Mouse (Mus musculus): ENCODE measurements at regions not wholly inside any gene's neighbourhood (a gene's known extent, or its start where the extent isn't known, plus 50 kb on each side); places are given as distances from the start of the nearest gene placed in this dataset.
A peak's percentile ranks its signal among the peaks of the same experiment; 100 is the strongest.

DNA sequence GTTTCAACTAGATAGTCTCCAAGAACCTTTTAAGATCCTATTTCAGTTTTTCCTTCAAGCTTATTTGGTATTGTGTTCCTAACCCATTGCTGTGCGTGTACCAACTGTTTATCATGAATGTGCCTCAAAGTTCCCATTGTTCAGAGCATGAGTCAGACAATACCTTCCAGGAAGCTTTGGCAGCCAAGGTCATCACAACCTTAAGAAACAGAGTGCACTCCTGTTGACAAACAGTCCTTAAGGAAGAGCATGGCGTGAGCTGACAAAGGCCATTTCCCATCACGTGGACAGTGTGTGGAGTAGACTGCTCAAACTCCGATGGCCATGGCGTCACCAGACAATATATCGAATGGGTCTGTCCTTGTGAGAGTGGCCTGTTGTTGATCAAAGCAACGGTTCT, 96.9 kb upstream of the Zfp703 start:
- no peak for DNase-seq (ENCODE audit: low spot score in 2 of 2)

- DNase-seq (ENCODE audit: low spot score in 2 of 2): no peak
These were observed 95.6 kb upstream of the Zfp703 start for GRCm38 (mm10) chr8:26881268-26882120.

DNA sequence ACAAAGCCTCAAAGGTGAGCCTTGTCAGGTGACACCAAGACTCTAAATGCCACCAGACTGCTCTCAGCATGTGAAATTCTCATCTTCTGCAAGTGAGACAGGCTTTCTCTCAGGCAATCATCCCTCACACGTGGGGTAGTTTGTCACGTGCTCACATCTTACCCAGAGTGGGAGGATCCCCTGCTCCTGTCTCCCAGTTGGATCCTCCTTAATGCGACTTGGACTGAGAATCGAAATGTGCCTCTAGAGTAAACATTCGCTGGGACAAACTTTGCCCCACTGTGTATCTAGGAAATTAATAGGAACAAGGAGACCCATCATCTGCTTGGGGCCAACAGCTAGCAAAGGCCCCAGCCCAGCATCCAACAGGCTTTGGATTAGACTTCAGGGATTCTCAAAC, 94.5 kb upstream of the Zfp703 start:
- DNase-seq (ENCODE audit: low spot score in 2 of 2): no peak

DNA sequence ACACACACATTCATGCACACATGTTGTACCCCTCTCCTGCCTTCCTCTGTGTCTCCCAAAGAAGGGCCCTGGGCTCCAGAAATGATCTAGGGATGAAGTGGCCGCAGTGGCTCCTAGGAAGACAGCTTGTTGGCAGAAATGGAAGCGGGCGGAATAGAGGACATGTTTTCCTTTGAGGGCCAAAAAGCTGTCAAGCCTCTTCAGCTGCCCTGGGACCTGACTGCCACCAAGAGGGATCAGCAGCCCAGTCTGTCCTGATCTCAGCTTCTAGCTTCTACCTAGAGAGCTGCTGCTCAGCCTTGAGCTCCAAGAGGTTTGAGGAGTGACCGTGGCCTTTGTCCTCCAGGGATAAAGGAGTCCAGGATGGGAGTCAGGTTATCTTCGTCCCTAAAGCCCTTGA, 93.8 kb upstream of the Zfp703 start:
- no peak for DNase-seq (ENCODE audit: low spot score in 2 of 2)

- no peak for DNase-seq (ENCODE audit: low spot score in 2 of 2)
These were observed 93.4 kb upstream of the Zfp703 start for GRCm38 (mm10) chr8:26883770-26884169.

DNA sequence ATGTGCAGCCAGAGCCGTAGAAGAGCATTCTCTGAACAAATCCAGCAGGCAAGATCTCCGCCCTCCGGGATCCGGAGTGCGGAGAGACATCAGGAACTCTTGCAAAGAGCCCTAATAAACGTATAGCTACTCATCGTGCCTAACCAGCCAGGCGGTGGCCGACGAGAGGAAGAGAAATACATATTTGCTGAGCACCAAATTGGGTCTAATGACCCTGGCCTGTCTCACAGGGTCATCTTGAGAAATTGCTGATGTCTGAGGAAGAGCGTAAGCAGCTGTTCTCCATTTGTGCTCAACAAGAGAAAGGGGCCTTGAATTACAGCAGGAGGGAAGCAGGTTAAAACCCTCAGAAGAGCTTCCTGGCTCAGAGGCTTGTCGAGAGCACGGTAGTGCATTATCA, 92.8 kb upstream of the Zfp703 start:
- DNase-seq (ENCODE audit: low spot score in 2 of 2): no peak

GRCm38 (mm10) chr8:26885365-26885764, 91.8 kb upstream of the Zfp703 start:
- DNase-seq (ENCODE audit: low spot score in 2 of 2): no peak

DNA sequence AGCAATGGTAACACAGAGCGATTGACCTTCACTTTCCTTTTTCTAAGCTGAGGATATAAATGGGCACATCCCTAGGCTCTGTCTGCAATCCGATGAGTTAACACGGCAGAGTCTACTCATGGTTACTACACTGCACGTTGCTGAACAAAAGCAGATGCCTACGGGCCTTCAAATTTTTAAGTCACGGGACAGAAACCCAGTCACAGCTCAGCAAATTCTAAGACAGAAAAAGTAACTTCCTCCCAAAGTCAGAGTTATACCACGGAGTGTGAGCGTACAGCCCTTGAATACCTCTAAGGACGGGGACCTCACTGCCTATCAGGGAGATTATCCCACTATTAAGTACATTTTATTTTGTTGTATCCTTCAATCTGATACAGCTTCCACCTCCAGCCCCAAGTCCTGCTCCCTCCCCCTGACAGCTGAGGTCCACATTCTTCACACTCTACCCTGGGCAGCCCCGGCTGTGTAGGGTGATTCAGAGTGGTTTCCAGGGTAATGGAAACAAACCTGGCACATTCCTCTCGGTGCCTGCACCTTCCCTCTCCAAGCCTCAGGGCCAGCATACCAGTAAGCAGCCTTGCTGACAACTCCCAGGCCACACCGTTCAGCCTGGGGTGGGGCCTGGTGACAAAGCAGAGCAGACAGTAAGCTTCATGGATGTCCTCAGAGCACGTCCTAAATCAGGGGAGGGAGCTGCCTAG, 90.2 kb upstream of the Zfp703 start:
- DNase-seq (ENCODE audit: low spot score in 2 of 2): no peak

GRCm38 (mm10) chr8:26887551-26887950, 89.6 kb upstream of the Zfp703 start:
- DNase-seq (ENCODE audit: low spot score in 2 of 2): no peak

DNA sequence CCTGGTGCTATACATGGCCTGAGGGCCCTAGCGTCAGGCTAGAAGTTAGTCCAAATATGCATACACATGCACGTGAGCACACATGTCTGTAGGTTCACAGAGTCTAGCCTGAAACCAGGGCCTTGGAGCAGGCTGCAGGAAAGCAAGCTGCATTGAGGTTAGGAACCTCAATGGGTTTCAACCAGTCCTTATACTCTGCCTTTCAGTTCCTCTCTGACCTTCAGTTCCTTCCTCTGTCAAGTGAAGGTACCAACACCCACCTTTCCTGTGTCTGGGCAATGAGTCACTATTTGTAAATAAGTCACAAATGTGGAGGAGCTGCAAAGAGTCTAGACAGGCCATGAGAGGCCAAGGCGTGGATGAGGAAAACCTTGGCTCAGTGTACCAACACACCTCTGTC, 89.1 kb upstream of the Zfp703 start:
- no peak for DNase-seq (ENCODE audit: low spot score in 2 of 2)

GRCm38 (mm10) chr8:26891881-26892280, 85.2 kb upstream of the Zfp703 start:
- DNase-seq (ENCODE audit: low spot score in 2 of 2): no peak

DNA sequence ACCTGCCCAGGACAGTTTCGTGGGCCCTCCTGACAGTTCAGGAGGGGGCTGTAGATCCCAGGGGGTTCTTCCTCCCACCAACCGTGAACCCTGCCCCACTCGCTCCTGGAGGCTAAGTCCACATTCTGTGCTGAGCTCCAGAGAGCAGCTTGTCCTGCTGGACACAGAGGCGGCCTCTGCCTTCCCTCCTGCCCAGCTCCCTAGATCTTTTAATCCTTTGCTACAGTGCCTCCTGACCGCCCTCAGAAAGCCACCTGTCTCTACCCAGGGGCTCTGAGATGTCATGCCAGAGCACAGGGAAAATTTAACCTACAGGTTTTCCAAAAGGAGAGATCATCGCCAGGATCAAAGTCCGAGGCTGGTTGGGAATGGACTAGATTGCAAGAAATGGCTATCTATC, 84.7 kb upstream of the Zfp703 start:
- no peak for DNase-seq (ENCODE audit: low spot score in 2 of 2)

DNA sequence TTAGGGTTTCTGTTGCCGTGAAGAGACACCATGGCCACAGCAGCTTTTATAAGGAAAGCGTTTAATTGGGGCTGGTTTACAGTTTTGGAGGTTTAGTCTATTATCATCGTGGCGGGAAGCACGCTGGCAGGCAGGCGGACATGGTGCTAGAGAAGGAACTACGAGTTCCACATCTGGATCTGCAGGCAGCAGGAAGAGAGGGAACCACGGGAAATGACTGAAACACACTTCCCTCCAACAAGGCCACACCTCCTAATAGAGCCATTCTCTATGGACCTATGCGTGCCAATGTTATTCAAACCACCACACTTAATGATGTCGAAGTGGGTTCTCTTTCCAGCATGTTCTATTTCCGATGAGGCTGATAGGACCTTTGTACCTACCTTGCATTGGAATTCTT, 81.3 kb upstream of the Zfp703 start:
- no peak for DNase-seq (ENCODE audit: low spot score in 2 of 2)

GRCm38 (mm10) chr8:26903289-26903688, 73.8 kb upstream of the Zfp703 start:
- no peak for DNase-seq (ENCODE audit: low spot score in 2 of 2)

GRCm38 (mm10) chr8:26906257-26906656, 70.9 kb upstream of the Zfp703 start:
- no peak for DNase-seq (ENCODE audit: low spot score in 2 of 2)

DNA sequence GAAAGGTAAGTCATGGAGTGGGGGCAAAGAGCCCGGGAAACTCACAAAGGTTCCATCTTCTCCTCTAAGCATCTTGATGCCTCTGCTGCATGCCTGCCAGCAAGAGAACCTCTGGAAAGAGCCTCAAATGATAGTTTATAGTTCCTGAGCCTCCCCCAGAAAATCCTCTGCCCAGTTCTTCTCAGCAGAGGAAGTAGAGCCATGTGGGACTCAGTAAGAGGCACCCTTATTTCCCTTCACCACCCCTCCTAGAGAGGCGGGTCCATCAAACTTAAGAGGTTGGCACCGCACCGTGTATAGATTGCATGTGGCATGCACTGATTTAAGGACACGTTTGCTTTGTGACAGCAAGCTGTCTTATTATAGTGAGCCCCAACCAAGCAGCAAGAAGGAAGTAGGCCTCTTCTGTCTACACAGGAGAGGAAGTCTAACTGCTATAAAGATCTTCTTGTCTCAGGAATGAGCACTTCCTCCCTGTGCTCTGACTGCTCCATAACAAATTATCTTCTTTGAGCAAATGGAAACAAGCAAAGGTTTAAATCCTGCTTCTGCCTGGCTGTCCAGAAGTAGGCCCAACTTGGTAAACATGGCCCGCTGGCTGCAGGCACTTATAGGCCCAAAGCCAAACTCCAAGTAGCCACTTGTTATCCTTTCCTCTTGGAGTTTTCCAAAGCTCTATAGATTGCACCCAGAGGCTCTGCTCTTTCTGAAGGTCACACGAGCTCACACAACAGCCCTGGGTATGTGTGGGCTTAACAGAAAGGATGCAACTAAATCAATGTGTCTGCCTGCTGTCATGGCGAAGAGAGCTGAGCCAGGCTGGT, 69.6 kb upstream of the Zfp703 start:
- DNase-seq (ENCODE audit: low spot score in 2 of 2): peak in 1 of 2 experiments; percentile 12

- DNase-seq (ENCODE audit: low spot score in 2 of 2): no peak
These were observed 66.9 kb upstream of the Zfp703 start for GRCm38 (mm10) chr8:26910186-26910585.

DNA sequence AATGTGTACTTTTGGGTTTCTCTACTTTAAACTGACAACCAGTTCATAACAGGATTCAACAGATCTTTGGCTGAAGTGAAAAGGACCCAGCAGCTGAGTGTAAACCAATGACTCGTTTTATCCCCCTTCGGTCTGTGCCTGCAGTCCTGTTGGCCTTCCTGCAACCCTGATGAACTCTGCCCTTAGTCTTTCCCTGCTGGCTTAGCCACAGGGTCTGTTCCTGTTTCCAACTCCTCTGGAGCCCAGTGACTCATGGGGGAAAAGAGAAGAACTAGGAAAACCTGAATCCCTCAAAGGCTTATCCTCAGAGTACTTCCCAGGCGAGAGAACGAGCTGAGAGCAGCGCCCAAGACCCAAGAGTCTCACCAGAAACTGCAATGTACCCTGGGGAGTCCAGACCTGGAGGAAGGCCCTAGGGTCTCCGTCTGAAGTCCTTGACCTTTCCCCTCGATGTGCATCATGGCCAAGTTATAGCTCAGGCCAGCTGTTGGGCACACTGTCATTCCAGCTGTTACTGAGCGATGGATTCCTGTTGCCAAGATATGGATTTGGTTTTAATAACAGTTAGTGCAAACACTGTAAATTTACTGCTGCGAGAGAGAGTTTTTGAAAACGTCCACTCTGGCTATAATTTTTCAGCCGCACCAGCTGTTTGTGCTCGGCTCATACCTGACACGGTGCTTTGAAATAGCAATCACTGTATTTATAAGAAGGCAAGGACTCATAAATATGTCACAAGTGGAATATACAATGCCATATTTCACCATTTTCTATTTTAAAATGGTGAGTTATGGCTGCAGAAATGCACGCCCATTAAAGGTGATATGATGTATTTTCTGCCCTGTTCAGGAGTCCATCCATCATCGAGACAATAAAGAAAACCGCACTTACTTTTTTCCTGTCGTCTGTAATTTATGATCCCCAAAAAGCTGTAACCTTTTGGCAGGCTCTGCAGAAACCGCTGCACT, 63.3 kb upstream of the Zfp703 start:
- DNase-seq (ENCODE audit: low spot score in 2 of 2): no peak

DNA sequence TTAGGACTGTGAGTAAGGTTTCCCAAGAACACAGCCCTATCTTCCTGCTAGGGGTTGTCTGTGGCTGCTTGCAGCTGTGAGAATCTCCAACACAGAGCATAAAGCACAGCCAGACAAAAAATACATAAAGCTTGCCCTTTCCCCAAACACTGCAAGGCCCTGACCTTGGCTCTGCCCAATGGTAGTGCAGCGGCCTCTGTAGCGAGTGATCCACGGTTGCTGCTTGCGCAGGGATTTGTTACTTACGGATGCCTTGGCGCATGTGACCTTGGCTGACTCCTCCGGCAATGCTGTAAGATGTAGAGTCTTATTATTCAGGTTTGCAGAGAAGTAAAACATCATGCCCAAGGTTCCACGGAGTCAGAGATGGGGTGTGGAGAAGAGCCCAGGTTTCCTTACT, 61.4 kb upstream of the Zfp703 start:
- DNase-seq (ENCODE audit: low spot score in 2 of 2): no peak

GRCm38 (mm10) chr8:26921531-26922177, 55.5 kb upstream of the Zfp703 start:
- DNase-seq (ENCODE audit: low spot score in 2 of 2): no peak

DNA sequence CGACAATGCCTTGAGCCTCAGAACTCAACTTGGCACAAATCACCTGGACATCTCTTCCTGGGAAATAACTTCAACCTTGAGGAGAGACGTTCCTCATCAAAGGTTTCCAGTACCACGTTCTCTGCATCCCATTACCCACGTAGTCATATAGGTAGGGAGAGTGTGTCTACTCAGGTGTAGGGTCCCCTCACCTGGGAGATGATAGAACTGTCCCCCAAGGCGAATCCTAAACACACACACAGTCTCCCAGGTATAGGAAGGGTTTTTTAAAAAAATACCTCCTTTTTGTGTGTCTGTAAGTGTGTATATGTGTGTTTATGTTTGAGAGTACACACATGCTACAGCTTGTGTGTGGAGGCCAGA, 55.0 kb upstream of the Zfp703 start:
- no peak for DNase-seq (ENCODE audit: low spot score in 2 of 2)
